Mouse (Mus musculus): ENCODE data around the gene Stx17.

- TF ChIP-seq POLR2A (IDR thresholded peaks at IDR 0.05; ENCODE audit: low read depth, low read length) (no peak), CTCF (IDR thresholded peaks at IDR 0.05; ENCODE audit: borderline replicate concordance, insufficient read depth, low read length) (no peak)
These were observed 100.9 kb downstream of the Stx17 start for GRCm38 (mm10) chr4:48225604-48226003.

All from embryonic fibroblast, embryonic 13.5 days (primary cell).